Mouse (Mus musculus) frontal cortex, postnatal 14 days (tissue): ENCODE results near the gene Gja5.

Source experiments
- DNase-seq, 2 experiments: peaks; one replicate each; pipeline ENCODE4 v3.0.0; 2022; ENCODE audit warnings: low spot score in 2 of 2

The Gja5 gene

GRCm38 (mm10) chr3:96936241-96936640, 31.7 kb downstream of the Gja5 start:
- DNase-seq: no peak

- DNase-seq: peak in 1 of 2 experiments; percentile 11
These were observed 33.1 kb downstream of the Gja5 start for GRCm38 (mm10) chr3:96937606-96938005.

- peak; percentile 78 to 90 for DNase-seq
These were observed 34.2 kb downstream of the Gja5 start for GRCm38 (mm10) chr3:96938738-96939137.

DNA sequence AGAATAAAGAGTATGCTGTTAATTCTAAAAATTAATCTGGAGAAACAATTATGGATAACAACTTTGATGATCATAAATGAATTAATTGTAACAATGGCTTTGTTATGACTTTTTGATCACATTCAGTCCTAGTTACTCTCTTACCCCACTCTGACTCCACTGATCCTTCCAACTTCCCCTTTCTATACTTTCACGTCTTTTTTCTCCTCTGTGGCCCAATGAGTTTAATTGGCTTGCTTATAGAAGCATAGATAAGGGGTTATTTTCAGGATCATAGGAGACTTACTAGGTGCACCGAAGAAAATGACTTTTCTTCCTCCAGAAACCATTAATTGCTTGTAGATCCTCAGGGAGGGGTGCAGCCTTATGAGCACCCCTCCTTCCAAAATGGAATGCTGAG, 38.2 kb downstream of the Gja5 start:
- no peak for DNase-seq

GRCm38 (mm10) chr3:96953489-96954233, 49.2 kb downstream of the Gja5 start:
- DNase-seq: no peak

GRCm38 (mm10) chr3:96960597-96960996, 56.1 kb downstream of the Gja5 start:
- no peak for DNase-seq

GRCm38 (mm10) chr3:96963088-96964034, 58.9 kb downstream of the Gja5 start:
- no peak for DNase-seq

DNA sequence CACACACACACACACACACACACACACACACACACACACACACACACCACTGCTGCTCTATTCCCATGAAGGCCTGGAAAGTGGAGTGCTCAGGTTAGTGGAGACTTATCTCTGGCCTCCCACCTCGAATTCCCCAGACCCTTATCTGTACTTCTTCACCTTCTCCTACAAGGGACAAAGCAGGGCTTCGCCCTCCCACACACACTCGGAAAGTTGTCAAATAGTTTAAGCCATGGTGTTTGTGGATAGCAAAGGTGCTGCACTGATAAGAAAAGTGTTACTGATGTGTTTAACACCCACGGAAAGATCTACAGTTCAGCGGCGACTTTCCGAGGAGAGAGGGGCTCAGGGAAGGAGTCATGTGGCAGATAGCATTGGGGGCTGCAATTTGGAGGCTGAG, 66.5 kb downstream of the Gja5 start:
- DNase-seq: no peak

DNA sequence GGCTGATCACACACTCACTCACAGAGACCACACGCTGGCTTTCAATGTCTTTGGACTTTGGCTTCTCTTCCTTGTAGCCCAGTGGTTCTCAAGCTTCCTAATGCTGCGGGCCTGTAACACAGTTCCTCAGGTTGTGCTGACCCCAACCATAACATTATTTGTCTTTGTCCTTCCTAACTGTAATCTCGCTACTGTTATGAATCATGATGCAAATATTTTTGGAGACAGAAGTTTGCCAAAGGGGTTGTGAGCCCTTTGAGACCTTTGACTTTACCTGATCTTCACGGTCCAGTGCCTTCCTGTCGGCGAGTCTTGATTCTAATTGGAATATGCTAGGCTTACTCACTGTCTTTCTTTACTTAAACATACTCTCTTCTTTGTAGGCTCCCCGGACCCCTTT, 70.0 kb downstream of the Gja5 start:
- no peak for DNase-seq

DNA sequence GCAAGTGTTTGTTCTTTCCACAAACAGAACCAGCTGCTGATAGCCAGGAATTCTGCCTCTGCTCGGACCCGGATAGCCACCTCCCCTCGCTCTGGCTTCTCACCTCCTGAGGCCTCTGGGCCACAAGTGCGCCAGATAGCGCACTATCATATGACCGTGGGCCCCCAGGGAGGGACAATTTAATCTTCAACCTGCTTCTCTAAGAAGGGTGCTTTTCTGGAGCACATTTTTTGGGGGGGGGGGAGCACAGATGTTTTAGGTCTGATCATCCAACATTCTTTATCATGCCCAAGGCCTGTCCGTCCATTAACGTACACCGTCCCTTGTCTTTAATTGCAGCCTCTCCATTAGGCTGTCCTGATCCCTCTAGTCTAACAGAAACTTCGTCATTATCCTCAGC, 71.1 kb downstream of the Gja5 start:
- DNase-seq: no peak

GRCm38 (mm10) chr3:96977507-96977906, 73.0 kb downstream of the Gja5 start:
- no peak for DNase-seq

DNA sequence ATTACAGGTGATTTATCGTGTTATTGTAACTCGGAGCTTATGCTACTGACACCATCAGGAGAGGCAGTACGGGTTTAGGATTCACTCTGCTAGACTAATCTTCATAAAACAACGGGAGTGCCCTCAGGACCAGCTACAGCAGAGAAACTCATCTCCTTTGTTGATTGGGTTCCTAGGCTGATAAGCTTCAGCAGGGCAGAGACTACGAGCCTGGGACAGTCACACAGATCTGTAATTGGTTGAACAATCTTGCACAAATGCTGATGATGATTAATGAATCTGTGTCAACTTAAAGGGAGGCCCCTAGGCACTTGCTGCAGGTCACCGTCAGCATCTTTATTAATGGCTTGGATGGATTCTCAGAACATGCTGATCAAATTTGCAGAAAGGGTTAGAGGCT, 74.0 kb downstream of the Gja5 start:
- no peak for DNase-seq

GRCm38 (mm10) chr3:96979020-96979419, 74.5 kb downstream of the Gja5 start:
- DNase-seq: no peak

- no peak for DNase-seq
These were observed 77.3 kb downstream of the Gja5 start for GRCm38 (mm10) chr3:96981833-96982232.

DNA sequence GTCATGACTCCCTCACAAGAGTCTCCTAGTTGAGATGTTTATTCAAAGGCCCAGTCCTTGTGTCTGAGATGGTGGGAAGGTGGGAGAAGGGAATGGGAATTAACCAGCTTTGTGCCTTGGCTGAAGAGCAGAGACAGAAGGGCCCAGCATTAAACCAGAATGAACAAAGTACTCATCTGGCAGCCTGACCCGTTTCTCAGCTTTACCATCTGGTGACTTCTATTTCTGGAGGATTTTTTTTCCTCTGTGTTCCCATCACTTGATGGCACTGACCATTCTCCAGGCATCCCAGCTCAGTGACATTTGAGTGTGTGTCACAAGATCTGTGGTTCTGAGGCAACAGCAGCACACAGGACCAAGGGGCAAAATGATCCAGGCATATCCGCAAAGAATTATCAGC, 78.2 kb downstream of the Gja5 start:
- DNase-seq: no peak

GRCm38 (mm10) chr3:96992526-96992925, 88.0 kb downstream of the Gja5 start:
- no peak for DNase-seq

GRCm38 (mm10) chr3:96997770-96998169, 93.3 kb downstream of the Gja5 start:
- no peak for DNase-seq

DNA sequence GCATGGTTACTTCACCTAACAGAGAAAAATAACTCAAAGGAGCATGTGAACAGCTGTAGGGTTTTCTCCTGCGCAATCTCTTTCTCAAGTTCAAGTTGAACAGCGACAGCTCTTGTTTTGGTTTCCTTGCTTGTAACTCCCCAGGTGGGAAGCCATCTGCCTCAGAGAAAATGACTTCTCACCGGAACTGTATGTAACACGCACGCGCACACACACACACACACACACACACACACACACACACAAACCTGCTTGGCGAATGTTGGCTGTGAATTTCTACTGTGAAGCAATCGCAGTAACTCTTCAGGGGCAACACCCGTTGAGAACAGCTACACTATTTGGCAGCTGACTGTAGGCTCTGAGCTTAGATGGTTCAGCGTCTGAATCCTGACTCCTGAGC, 98.6 kb downstream of the Gja5 start:
- DNase-seq: no peak

- no peak for DNase-seq
These were observed 100.0 kb downstream of the Gja5 start for GRCm38 (mm10) chr3:97004509-97004908.

- no peak for DNase-seq
These were observed 102.5 kb downstream of the Gja5 start for GRCm38 (mm10) chr3:97007010-97007448.

DNA sequence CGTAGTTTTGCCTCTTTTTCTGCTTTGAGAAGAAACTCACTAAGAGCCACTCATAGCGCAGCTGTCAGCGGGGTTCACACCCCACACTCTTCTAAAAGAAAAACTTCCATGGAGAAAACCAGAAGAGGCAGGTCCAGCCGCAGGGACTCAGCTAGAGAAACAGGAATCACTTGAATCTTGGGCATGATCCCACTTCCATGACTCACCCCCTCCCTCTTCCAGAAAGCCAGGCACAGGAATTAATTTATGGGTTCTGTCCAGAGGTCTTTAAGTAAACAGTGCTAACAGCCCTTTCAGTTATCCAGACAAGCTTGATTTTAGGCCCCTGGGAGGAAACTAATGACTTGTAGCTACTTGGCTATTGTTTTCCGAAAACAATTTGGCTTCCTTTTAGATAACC, 120.7 kb downstream of the Gja5 start:
- no peak for DNase-seq

DNA sequence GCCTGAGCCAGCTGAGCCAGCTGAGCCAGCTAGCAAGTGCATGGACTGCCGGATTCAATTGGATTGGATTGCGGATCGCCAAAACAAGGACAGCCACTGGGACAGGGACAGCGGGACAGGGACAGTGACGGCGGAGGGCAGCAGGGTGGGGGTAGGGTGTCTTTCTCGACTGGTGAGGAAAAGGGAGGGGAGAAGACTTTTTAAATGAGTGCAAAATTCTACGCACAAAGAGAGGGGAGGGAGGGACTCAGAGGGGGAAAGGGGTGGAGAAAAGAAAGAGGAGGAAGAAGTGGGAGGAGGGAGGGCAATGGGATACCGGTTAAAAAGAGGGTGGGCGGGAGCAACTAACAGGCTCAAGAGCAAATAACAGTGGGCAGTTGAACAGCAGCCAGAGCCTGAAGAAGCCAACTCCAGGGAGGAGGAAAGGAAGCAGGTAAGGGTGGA, 127.6 kb downstream of the Gja5 start:
- no peak for DNase-seq

DNA sequence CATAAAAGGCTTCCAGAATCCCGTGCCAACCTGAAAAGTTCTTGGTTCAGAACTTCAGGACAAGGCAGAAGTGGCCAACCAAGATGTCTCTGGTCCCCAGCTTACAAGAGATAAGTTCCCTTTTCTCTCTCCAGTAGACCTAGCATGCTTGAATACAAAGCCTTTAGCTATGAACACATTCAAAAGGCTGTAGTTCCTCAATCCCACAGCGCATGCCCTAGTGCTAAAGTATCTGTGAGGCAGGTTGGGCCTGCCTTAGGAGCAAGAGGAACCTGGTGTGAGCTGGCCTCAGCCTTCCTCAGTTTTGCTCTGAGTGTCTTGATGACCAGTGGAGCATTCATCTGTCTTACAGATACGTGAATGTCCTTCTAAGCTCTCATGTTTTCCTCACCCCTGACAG, 131.1 kb downstream of the Gja5 start:
- DNase-seq: no peak
